Mouse (Mus musculus): Measurements from ENCODE around the gene Myo19.
"Not testable (repeated sequence)": the region's sequence is repeated elsewhere in the genome, so short reads cannot be mapped to it uniquely, and the experiment has no call there.

The Myo19 gene

DNA sequence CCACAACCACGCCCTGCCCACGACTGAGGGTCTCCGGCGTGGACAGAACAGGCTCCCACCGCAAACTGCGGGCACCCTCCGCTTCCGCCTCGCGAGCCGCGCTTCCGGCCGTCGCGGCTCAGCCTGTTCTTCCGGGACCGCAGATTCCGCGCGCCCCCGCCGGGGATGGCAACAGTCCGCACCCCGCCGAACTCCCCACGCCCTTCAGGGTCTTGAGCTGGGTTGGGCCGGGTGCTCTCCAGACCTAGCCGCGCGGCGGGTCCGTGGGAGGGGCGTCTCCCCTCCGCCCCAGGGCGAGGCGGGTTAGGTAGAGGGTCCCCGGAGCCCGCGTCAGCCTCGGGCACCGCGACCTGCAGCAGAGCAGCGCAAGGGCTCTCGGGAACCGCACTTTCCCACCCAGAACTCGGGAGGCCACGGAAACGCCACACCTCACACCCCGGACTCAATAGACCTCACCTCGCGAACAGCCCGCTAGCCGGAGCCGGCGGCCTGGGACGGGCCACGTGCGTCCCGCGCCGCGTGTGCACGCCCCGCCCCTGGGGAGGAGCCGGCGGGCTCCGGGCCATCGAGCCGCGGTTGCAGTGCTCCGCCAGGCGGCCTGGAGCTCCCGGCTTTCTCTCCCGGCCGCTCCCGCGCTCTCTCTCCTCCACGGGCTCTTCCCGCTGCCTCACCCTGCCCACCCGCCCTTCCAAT lies at the start of gene Myo19, which contains the start of gene Pigw:
TSS of gene Myo19 (plus strand) at position 377 of the 693 bp plus-strand sequence.
TSS of gene Pigw (minus strand) at position 514 of the 693 bp plus-strand sequence.
- DNase-seq, result peak; percentile 91

DNA sequence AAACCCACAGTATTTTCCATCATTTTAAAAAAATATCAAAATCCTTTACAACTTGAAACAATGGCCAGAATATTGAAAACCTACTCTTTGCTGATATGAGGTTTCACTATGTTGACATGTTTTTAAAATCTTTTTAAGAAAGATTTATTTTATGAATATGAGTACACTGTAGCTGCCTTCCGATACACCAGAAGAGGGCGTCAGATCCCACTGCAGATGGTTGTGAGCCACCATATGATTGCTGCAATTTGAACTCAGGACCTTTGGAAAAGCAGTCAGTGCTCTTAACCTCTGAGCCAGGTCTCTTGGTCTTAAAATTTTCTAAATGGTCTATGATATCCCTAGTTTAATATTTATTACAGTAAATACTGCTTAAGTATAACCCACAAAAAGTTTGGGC lies 40.6 kb upstream of the Myo19 start:
- no peak for DNase-seq

DNA sequence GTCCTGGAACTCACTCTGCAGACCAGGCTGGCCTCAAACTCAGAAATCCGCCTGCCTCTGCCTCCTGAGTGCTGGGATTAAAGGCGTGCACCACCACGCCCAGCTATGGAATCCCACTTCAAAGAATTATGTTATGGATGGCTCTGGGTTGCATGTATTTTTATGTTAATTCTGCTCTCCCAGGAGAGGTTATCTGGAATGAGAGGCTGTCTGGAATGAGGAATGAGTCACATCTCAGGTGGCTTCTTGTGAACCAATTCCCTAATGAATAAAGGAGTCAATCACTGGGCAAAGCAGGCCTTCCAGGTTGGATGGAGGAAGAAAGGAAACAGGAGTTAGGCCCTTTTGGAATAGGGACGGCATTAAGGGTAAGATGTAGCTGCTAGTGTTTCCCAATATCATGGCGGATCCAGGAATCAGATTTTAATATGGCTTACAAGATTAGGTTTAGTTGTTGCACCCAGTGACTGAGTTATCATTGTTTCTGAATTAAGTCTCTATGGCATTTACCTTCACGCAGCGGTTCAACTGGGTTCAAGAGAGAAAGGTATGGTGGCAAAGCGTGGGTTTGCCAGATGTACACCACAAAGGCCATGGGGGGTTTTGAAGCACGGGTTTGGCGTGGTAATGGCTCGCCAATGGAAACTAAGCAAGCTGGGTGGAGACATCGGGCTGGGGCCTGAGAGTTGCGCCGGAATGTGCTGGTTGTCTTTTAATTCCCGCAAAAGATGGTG lies 33.0 kb upstream of the Myo19 start:
- no peak for DNase-seq

DNA sequence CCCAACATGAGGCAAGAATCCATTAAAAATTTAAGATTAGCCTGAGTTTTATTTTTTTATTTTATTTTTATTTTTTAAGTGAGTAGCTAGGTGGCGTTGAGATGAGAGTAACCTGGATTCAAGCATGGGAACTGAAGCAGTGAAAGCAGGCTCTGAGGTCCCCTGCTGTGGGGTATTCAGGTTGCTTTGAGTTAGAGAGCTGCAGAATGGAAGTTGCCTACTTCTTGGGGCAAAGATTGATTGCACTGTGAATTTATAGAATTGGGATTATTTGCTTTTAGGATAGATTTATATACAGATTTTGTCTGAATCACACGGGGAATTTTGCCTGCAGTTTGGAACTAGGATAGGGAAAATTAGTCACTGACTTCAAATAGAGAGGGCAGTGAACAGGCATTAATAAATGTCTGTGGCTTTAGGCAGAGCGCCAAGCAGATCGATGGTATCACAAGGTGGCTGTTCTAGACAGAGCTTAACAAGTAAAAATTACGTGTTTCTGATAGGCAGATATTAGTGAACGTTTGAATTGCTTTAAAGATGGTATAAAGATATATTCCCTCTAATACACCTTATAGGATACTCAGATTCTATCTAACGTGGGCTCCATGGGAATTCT lies 32.4 kb upstream of the Myo19 start:
- DNase-seq, result no peak

DNA sequence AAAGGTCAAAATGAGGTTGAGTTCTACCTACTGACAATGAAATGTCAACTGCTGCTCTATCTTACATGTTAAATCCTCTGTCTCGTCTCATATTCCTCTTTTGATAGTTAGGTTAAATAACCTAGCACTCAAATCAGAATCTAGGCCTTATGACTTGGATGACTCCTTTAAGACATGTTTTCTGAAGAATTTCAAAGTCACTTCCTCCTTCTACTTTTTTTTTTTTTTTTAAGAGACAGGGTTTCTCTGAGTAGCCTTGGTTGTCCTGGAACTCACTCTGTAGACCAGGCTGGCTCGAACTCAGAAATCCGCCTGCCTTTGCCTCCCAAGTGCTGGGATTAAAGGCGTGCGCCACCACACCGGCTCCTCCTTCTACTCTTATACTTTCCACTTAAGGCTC lies 24.7 kb upstream of the Myo19 start:
- DNase-seq, result no peak

DNA sequence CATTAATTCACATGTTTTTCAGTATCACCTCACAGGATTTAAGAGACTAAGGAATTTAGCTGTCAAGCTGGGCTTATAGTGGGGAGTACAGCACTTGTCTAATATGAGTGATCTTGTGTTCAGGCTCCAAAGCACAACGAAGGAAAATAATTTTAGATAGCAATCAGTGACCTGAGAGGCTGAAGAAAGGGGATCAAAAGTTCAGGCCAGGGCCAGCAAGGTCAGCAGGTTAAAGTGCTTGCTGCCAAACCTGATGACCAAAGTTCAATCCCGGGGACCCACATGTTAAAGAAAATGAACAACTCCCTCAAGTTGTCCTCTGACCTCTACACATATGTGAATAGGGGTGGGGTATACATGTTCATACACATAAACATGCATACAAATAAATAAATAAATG lies 14.7 kb upstream of the Myo19 start:
- no peak for DNase-seq

DNA sequence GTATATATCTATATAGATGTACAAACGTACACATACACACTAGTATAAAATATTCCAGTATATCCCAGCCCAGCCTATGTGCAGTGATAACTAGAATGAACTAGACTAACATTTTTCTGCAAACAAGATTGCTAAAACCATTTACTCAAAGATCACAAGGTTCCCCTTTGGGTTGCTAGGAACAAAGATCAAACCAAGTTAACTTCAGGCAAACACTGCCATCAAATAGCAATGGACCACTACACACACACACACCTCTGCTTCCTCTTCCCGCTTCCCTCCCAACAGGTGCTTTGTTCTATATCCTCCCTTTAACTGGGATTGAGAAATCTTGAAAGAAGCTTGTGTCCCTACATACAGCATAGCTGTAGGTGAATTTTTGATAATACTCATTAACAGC lies 12.4 kb upstream of the Myo19 start:
- DNase-seq, result no peak

DNA sequence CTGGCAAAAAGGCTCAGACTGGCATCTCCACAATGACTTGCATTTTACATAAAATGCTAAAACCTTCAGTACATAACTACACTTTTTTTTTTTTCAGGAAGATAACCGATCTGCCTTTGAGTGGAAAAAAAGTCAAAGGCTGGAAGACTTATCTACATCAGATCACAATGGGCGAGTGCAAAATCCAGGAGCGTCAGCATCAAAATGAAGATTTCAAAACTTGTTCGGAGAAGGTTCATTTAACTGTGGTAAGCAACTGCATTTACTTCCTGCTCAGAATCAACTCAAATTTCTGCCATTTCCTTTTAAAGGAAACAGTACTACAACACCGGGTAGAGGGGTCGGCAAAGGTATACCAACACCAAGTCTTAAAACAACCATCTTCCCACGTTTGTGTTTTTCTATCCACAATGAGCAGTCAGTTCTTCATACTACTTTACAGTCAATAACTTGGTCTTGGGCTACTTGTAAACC lies 11.1 kb upstream of the Myo19 start:
- no peak for DNase-seq

DNA sequence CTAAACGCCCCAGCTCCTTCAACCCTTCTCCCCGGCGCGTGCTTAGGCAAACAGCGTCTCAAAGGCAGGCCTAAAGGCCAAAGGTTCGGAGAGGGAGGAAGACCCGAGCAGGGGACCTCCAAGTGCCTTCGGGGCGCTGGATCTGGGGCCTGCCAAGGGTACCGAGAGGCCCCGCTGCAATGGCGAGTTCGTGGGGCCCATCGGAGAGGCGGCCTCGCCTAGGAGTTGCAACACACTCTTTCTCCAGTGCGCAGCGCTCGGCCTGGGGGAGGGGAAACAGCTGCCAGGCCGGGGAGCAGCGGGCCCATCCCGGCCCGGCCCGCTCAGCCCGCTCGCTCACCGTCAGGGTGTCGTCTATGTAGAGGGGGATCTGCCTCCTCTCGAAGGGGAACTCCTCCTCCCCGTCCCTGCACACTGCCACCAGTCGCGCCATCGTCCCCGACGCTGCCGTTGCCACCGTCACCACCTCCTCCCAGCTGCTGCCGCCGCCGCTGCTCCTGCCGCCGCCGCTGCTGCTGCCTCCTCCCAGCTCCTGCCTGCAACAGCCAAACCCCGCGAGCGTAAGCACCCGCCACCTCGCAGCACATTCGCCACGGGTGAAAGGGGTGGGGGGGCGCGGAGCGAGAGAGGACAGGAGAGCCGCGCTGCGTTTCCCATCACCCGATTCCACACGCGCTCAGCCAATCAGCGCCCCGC lies 10.3 kb upstream of the Myo19 start:
- DNase-seq, result peak; percentile 94

DNA sequence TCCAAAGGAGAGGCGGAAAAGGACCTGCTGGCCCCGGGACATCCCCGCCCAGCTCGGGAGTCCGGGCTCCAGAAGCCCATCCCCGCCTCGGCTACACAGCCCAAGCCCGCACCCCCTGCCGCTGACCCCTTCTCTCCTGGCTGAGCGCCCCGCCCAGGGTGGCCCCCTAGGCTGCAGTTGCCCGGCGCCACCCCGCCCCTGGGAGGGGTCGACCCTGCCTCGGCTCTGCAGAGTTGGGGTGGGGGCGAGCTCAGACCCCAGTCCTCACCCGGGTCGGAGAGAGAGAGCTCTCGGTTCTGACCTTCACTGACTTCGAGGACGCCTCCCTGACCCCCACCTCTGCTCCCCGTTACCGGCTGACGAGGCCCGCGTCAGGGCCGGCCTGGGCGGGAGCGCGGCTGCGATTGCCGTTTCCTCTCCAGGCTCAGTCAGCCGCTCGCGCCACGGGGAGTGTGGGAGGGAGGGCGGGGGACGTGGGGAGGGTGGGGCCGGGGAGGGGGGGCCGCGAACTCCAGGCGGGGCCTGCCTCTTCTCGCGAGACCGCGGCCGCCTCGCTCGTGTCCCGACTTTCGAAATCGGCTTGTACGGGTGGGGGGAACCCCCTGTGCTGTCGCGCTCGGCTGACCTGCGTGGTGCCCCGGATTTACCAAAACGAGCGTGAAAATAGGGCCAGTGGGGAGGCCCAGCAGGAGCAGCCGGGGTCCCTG lies 9.5 kb upstream of the Myo19 start, which contains the start of gene Ggnbp2:
TSS of gene Ggnbp2 (minus strand) at position 481 of the 707 bp plus-strand sequence.
- peak; percentile 96 for DNase-seq

DNA sequence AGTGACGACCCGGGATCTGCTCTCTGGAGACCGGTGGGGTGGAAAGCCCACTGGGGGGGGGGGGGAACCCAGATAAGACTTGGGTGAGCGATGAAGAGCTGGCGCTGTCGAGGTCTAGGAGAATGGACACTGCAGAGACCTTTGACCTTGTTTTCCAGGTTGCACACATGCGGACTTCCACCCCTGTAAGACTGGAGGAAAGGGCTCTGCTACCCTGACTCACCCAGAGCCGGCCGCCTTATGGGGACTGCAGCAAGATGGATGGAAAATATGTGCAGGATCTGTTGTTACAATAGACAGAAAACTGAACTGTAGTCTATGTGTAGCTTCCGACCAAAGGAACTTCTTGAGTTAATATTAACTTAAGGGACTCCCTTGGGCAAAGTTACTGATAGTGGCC lies 8.9 kb upstream of the Myo19 start:
- DNase-seq, result no peak

DNA sequence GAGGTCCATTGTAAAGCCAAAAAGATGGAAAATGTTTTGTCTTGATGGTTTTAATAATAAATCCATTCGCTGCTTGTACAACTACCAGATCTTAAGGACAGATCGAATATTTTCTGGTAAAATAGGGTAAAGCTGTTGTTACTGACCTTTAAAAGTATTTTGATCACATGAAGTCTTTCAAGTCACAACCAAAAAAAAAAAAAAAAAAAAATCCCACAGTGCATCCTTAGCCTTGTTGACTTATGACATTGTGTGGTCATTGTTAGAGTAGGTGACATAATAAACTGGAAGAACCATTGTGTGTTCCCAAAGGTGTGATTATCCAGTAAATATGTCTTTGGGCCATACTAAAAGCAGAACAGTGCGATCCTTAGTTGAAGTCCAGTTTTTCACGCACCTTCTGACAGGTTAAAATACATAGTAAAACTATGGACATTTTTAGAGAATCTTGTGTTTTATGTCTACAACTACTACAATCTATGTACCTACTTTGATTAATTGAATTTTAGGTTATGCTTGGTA lies 8.3 kb upstream of the Myo19 start:
- DNase-seq, result no peak

DNA sequence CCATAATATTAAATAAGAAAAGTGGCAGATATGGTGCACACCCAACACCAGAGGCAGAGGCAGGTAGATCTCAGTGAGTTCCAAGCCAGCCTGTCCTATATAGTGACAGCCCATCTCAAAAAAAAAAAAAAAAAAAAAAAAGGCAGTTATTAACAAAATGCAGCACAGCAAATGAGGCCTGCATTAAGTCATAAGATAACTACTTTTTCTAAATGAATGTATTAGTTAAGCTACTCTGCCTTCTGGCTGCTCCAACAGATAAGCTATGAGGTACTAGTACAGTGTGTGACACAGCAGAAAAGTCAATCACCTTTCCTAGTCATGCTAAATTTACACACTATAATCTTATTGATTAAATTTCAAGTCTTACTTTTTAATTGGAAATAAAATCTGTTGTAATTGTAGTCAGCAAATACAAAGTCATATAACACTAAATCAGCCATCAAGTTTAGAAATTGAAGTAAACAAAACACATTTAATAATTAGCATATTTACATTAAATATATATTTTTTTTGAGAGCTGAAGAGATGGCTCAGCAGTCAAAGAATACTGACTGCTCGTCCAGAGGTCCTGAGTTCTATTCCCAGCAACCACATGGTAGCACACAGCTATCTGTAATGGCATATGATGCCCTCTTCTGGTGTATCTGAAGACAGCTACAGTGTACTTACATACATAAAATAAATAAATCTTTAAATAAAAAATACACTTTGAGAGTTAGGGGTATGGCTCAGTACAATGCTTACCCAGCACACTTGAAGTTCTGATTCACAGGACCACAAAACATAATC lies 6.7 kb upstream of the Myo19 start:
- DNase-seq, result peak; percentile 35

DNA sequence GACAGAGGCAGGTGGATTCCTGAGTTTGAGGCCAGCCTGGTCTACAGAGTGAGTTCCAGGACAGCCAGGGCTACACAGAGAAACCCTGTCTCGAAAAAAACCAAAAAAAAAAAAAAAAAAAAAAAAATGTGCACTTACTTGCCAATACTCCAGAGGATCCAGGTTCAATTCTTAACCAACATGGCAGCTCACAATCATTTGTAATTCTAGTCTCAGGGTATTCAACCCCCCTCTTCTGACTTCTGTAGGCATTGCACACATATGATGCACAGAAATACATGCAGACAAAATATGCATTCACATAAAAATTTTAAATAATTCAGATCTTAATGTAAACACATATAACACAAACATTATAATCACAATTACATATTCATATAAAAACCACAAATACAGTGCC lies 3.9 kb upstream of the Myo19 start:
- not testable (repeated sequence) for DNase-seq

DNA sequence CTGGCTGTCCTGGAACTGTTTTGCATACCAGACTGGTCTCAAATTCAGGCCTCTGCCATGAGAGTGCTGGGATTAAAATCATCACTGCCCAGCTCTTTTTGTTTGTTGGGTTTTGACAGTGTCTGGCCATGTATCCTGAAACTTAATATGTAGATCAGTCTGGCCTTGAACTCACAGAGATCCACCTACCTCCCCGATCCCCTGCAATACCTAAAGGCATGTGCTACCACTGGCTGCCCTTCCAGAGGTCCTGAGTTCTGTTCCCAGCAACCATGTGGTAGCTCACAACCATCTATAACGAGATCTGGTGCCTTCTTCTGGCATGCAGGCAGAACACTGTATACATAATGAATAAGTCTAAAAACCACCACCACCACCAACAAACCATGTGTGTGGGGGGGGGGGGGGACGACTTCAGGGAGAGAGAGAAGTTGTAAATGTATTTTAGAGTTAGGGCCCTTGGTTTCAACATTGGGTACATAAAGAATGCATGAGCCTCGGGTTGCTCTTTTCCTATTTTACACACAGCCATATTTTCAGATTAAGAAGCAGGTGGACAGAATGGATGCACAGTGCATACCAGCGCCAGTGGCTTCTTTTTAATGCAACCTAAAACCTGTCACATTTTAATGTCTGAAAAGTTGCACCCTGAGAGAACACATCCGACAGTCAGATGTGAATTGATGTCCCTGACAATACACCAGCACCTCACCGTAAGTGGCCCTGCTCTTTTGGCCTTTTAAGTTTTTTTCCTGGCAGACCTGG lies 759 bp upstream of the Myo19 start:
- DNase-seq, result no peak

DNA sequence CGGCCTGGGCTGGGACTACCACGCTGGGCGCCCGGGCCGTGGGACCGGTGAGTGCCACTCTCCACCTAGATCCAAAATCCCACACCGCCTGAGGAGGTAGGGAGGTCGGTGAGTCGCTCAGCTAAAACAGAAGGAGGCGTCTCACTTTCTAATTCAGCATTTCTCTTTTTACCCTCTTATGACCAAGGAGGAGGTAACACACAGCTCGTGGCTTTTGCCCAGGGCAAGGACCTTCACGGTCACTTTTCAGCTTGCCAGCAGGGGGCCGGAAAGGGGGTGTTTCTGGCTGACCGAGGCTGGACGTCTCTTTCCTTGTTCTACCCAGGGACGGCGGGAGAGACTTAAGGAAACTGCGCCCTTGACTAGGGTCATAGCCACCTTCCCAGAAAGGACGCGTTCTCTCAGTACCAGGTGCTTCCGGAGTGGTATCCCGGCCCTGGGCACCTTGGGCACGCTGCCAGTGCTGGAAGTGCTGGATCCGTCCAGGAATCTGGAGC lies 565 bp downstream of the Myo19 start:
- DNase-seq, result peak; percentile 56

DNA sequence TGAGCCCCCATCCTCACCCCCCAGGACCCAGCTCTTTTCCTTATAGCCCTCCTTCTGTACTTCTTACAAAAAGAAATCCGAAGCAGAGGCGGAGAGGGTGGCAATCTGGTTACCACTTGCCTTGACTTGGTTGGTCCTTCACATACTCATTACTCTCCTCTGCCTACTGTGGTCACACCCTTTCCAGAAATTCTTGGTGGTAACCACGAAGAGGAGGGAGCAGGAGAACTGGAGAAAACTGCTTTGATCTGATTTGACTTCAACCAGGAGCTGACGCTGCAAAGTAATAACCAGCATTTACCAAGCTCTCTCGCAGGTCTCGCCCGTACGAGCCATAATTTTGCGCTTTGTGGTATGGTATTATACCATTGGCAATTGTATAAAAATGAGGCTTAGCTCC lies 1.0 kb downstream of the Myo19 start:
- no peak for DNase-seq

DNA sequence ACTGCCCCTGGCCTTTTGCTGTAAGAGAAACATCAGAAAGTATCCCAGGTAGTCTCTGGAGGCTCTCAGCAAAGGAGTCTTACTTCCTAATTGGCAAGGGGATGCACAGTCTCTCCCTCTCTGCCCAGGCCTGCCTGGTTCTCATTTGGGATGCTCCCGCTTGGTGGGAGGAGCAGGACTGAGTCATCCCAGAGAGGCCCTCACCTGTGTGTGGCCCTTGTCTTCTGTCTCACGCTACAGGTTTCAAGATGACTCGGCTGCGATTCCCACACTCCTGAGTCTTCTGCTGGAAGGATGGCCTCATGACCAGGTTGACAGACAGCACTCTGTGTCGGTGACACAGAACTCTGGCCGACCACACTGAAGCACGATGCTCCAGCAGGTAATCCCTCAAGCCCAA lies 2.4 kb downstream of the Myo19 start:
- DNase-seq, result no peak

DNA sequence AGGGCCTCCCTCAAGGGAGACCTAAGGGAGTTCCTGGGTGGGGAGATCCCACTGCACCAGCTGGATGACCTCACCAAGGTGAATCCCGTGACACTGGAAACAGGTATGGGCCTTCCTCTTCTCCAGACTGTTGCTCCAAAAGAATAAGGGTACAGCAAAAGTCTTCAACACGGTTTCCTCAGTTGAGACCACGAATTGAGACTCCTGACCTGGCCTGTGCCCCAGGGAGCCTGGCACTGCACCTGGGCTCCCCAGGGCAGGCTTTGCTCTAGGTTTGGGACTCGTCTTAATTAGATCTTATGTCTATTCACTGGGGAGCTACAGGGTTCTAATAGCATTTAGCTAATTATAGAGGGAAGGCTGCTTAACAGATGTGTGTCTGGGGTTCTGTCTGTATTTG lies 5.3 kb downstream of the Myo19 start:
- DNase-seq, result no peak

DNA sequence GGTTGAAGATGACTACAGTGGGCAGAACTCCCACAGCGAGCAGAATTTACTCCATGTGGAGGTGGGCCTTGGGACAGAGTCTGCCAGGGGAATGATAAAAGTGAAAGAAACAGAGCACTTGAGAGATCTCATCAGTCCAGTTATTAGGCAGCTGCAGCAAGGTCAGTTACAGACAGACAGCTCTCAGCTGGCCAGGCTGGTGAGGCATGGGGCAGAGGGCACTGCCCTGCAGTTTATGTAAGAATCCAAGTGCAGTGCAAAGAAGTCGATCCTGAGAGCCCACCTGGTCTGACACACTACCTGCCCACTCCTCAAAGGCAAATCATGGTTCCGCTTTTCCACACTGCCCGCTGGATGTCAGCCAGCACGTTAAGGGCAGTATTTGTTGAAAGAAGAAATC lies 6.3 kb downstream of the Myo19 start:
- no peak for DNase-seq

All from liver (tissue).